Mouse (Mus musculus) MEL (cell line): ENCODE results near the gene Shank3. TPM values are rescaled to one million over a fixed set of nuclear protein-coding genes. Genes with fewer than 3 reads are reported as not detected.

Experiments
- DNase-seq: peaks from one replicate; pipeline ENCODE4 v3.0.0; 2011; ENCODE audit warnings: low read depth, low spot score
- H3K27ac ChIP-seq: 2 replicates; pipeline ENCODE4 v1.5.1; 2012; ENCODE audit warnings: low read depth, mild to moderate bottlenecking, control low read depth, low read length, moderate library complexity; ENCODE audit not compliant: control insufficient read depth
- H3K27me3 ChIP-seq, 2 experiments: fragments of 150-350 bp in 1 of 2; sonication (generic) in 1 of 2; 2 replicates each; pipeline ENCODE4 v1.6.1; 2012; ENCODE audit warnings: low read length in 2 of 2, mild to moderate bottlenecking in 2 of 2, improper control_type of control experiment in 1 of 2, moderate library complexity in 1 of 2; ENCODE audit not compliant: insufficient read depth in 2 of 2, control insufficient read depth in 1 of 2
- H3K36me3 ChIP-seq, 2 experiments: 2 replicates each; pipeline ENCODE4 v1.6.1; 2012 to 2014; ENCODE audit warnings: low read length in 2 of 2, improper control_type of control experiment in 1 of 2, inconsistent platforms in 1 of 2, mild to moderate bottlenecking in 1 of 2; ENCODE audit not compliant: insufficient read depth in 2 of 2, control insufficient read depth in 1 of 2
- H3K4me1 ChIP-seq, 2 experiments: fragments of 150-350 bp in 1 of 2; sonication (generic) in 1 of 2; 2 replicates each; pipeline ENCODE4 v1.6.1; 2012; ENCODE audit warnings: low read length in 2 of 2, improper control_type of control experiment in 1 of 2, mild to moderate bottlenecking in 1 of 2; ENCODE audit not compliant: insufficient read depth in 2 of 2, control insufficient read depth in 1 of 2
- H3K4me3 ChIP-seq, 2 experiments: fragments of 150-350 bp in 1 of 2; sonication (generic) in 1 of 2; 2 replicates each; pipeline ENCODE4 v1.5.1; 2012; ENCODE audit warnings: low read depth in 2 of 2, low read length in 2 of 2, mild to moderate bottlenecking in 2 of 2, moderate library complexity in 2 of 2, control low read depth in 1 of 2, improper control_type of control experiment in 1 of 2; ENCODE audit not compliant: control insufficient read depth in 1 of 2, insufficient read depth in 1 of 2
- H3K79me2 ChIP-seq: 2 replicates; pipeline ENCODE4 v1.6.1; 2012; ENCODE audit warnings: mild to moderate bottlenecking, low read length, moderate library complexity; ENCODE audit not compliant: control insufficient read depth, poor library complexity, insufficient read depth
- H3K9ac ChIP-seq: 2 replicates; pipeline ENCODE4 v1.6.1; 2012; ENCODE audit warnings: low read depth, mild to moderate bottlenecking, control low read depth, low read length, moderate library complexity; ENCODE audit not compliant: control insufficient read depth, poor library complexity, severe bottlenecking
- H3K9me3 ChIP-seq: fragments of 150-350 bp; sonication (generic); replicated peaks from 2 replicates; pipeline ENCODE4 v1.6.1; 2012; ENCODE audit warnings: mild to moderate bottlenecking, low read length, improper control_type of control experiment, moderate library complexity; ENCODE audit not compliant: insufficient read depth
- E2F4 ChIP-seq: IDR thresholded peaks from 2 replicates; pipeline ENCODE4 v1.6.1; 2011; ENCODE audit warnings: low read depth, low read length, improper control_type of control experiment, borderline replicate concordance
- ELF1 ChIP-seq: IDR thresholded peaks from 2 replicates; pipeline ENCODE4 v1.6.1; 2014; ENCODE audit warnings: low read depth, mild to moderate bottlenecking, inconsistent platforms, low read length, improper control_type of control experiment, moderate library complexity
- EP300 ChIP-seq, 2 experiments: IDR thresholded peaks; 2 replicates each; pipeline ENCODE4 v1.6.1; 2011; ENCODE audit warnings: improper control_type of control experiment in 2 of 2, low read length in 2 of 2, low read depth in 1 of 2, mild to moderate bottlenecking in 1 of 2
- ETS1 ChIP-seq: IDR thresholded peaks from 2 replicates; pipeline ENCODE4 v1.6.1; 2012; ENCODE audit warnings: low read depth, mild to moderate bottlenecking, inconsistent platforms, low read length, improper control_type of control experiment, moderate library complexity
- GATA1 ChIP-seq: IDR thresholded peaks from 2 replicates; pipeline ENCODE4 v1.6.1; 2011; ENCODE audit warnings: low read depth, low read length, improper control_type of control experiment
- MEF2A ChIP-seq: IDR thresholded peaks from 2 replicates; pipeline ENCODE4 v1.6.1; 2014; ENCODE audit warnings: low read depth, mild to moderate bottlenecking, inconsistent platforms, low read length, improper control_type of control experiment; ENCODE audit not compliant: poor library complexity, insufficient replicate concordance, severe bottlenecking; ENCODE audit errors: extremely low read depth
- MYB ChIP-seq: IDR thresholded peaks from 2 replicates; pipeline ENCODE4 v1.6.1; 2011; ENCODE audit warnings: mild to moderate bottlenecking, low read depth, low read length, improper control_type of control experiment
- MYC ChIP-seq: IDR thresholded peaks from 2 replicates; pipeline ENCODE4 v1.6.1; 2011; ENCODE audit warnings: low read depth, mild to moderate bottlenecking, low read length, improper control_type of control experiment, moderate library complexity
- RAD21 ChIP-seq: IDR thresholded peaks from 2 replicates; pipeline ENCODE4 v1.6.1; 2011; ENCODE audit warnings: mild to moderate bottlenecking, low read depth, low read length, improper control_type of control experiment
- RCOR1 ChIP-seq: IDR thresholded peaks from 2 replicates; pipeline ENCODE4 v1.6.1; 2012; ENCODE audit warnings: low read depth, mild to moderate bottlenecking, inconsistent platforms, low read length, improper control_type of control experiment
- SIN3A ChIP-seq: IDR thresholded peaks from 2 replicates; pipeline ENCODE4 v1.6.1; 2012; ENCODE audit warnings: low read length, improper control_type of control experiment, inconsistent platforms
- SMC3 ChIP-seq: IDR thresholded peaks from 2 replicates; pipeline ENCODE4 v1.6.1; 2011; ENCODE audit warnings: low read depth, low read length, improper control_type of control experiment
- USF1 ChIP-seq: IDR thresholded peaks from 2 replicates; pipeline ENCODE4 v1.6.1; 2014; ENCODE audit warnings: low read depth, mild to moderate bottlenecking, inconsistent platforms, low read length, improper control_type of control experiment, moderate library complexity
- ZC3H11A ChIP-seq: IDR thresholded peaks from 2 replicates; pipeline ENCODE4 v1.6.1; 2012; ENCODE audit warnings: low read depth, mild to moderate bottlenecking, inconsistent platforms, low read length, improper control_type of control experiment
- ZMIZ1 ChIP-seq: IDR thresholded peaks from 2 replicates; pipeline ENCODE4 v1.6.1; 2012; ENCODE audit warnings: low read depth, mild to moderate bottlenecking, inconsistent platforms, low read length, improper control_type of control experiment, moderate library complexity
- ZNF384 ChIP-seq: IDR thresholded peaks from 2 replicates; pipeline ENCODE4 v1.6.1; 2012; ENCODE audit warnings: low read depth, mild to moderate bottlenecking, inconsistent platforms, low read length, improper control_type of control experiment
- polyA plus RNA-seq, 2 experiments: library from polyadenylated mRNA; stranded (reverse) in 1 of 2; unstranded in 1 of 2; fragments of >175 nt in 1 of 2; fragments of >200 nt in 1 of 2; gene quantifications; 2 replicates each; pipeline versions ENCODE4 v1.2.1 to v1.2.4; 2012; ENCODE audit warnings: low replicate concordance in 2 of 2, low read depth in 1 of 2; ENCODE audit not compliant: insufficient read length in 2 of 2, insufficient read depth in 1 of 2, missing spikeins in 1 of 2
- total RNA-seq: library from RNA; depleted of rRNA; stranded (reverse); fragments of 300-350 nt; gene quantifications from 2 replicates; pipeline ENCODE4 v1.2.3, GENCODE M21; 2012

Shank3 gene
- total and polyA plus RNA-seq, 3 experiments: 14.2 to 20.3 TPM; not detected in 1

DNA sequence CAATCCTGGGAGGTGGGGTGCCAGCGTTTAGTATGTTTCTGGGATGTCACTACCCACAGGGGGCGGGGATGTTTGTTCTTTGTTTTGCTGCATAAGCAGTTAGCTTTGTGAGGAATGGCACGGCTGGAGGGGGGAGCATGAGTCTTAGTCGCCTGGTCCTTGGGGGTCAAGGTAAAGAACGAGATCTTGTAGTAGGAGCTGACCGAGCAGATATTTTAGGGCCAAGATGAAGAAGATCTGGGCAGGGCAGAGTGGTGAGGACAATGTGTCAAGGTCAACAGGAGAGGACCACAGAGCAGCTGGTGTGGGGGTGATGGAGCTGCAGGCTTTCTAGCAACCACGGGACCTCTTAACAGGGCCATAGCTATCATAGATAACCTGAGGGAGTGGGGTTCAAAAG is 28.0 kb downstream of the Shank3 start:
- Histone ChIP-seq H3K36me3 (no peaks in the 10 kb centered on the region; a peak in 1 of 4 replicates), H3K4me1 (no peaks in the 10 kb centered on the region), H3K9me3 (no peaks in the 10 kb centered on the region), H3K27me3 (no peaks in the 10 kb centered on the region), H3K9ac (no peak overlapping the region), H3K27ac (no peak overlapping the region), H3K79me2 (no peaks in the 10 kb centered on the region), H3K4me3 (no peak overlapping the region)
- TF ChIP-seq ETS1 (no peak), ZMIZ1 (no peak), RAD21 (no peak), MYC (no peak)
- no peak for DNase-seq

DNA sequence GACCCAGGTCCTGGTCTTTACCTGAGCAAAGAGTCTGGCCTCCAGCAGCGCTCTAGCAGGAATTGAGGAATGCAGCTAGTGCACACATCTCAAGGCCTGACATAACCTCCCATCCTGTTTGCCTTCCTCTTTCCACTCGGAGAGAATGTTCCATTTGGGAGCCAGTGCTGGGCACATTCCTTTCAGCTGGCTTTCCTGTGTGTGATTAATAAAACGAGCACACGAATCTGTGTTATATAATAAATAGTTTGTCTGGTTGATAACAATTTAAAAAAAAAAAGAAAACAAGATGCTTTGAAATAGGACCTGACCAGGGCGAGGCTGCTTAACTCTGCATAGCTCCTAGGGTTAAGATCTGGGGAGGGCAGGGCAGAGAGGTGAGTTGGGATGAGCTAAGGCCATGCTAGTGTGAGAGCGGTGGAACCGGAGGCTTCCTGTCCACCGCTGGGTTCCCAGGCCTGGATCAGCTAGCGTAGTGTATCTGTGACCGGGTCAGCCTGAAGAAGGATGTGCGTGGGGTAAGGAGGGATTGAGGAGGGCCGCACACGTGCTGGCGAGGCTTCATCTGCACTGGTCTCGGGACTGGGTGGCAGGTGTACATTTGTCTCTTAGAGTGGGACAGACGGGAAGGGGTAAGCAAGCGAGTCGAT is 28.9 kb downstream of the Shank3 start:
- H3K9me3 ChIP-seq: no peaks in the 10 kb centered on the region
- H3K4me3 ChIP-seq: no peak overlapping the region
- TF ChIP-seq ELF1 (no peak), ZNF384 (no peak), MEF2A (no peak), RCOR1 (no peak), EP300 (IDR thresholded peaks at IDR 0.05; ENCODE audit: low read depth in 1 of 2, low read length in 2 of 2) (no peak), ETS1 (no peak), GATA1 (no peak), USF1 (no peak), MYB (no peak), ZC3H11A (no peak)
- DNase-seq: no peak
- H3K27me3 ChIP-seq: no peaks in the 10 kb centered on the region
- H3K27ac ChIP-seq: no peak overlapping the region
- no peak overlapping the region for H3K9ac ChIP-seq
- no peaks in the 10 kb centered on the region for H3K79me2 ChIP-seq
- H3K4me1 ChIP-seq: no peaks in the 10 kb centered on the region
- H3K36me3 ChIP-seq: no peaks in the 10 kb centered on the region; a peak in 1 of 4 replicates

DNA sequence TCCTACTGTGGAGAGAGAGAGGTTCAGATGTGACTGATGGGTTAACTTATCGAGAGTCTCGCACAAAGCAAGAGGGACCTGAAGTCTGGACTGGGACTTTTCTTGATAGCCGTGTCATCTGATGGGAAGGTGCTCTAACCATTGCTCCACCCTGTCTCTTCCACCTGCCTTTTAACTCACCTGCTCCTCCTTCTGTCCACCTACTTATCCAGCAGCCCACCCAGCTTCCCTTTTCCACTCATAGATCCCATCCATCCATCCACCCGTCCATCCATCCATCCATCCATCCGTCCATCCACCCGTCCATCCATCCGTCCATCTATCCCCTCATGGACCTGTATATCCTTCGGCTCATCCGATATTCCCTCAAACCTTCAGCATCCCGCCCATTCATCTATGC is 29.5 kb downstream of the Shank3 start:
- no peaks in the 10 kb centered on the region; a peak in 1 of 4 replicates for H3K36me3 ChIP-seq
- H3K27me3 ChIP-seq: no peaks in the 10 kb centered on the region
- H3K4me1 ChIP-seq: no peaks in the 10 kb centered on the region
- no peak overlapping the region for H3K4me3 ChIP-seq
- H3K79me2 ChIP-seq: no peaks in the 10 kb centered on the region
- H3K27ac ChIP-seq: no peak overlapping the region
- TF ChIP-seq EP300 (IDR thresholded peaks at IDR 0.05; ENCODE audit: low read depth in 1 of 2, low read length in 2 of 2): no peak
- TF ChIP-seq E2F4: no peak
- TF ChIP-seq SIN3A: no peak
- no peak for TF ChIP-seq USF1
- no peak for TF ChIP-seq SMC3
- H3K9ac ChIP-seq: no peak overlapping the region
- DNase-seq: no peak
- no peaks in the 10 kb centered on the region for H3K9me3 ChIP-seq
